Mouse (Mus musculus): ENCODE data around the gene Map2k4.

GRCm38 (mm10) chr11:65728906-65729305, 59.2 kb downstream of the Map2k4 start:
- TF ChIP-seq CTCF (IDR thresholded peaks at IDR 0.05; ENCODE audit: control insufficient read depth, insufficient read depth, insufficient read length) (no peak), CEBPB (IDR thresholded peaks at IDR 0.05; ENCODE audit: low read depth) (no peak)

All from C2C12 (cell line).